Mouse (Mus musculus): ENCODE results near the gene Bach2. TPM values are rescaled to one million over a fixed set of nuclear protein-coding genes. Genes with fewer than 3 reads are reported as not detected.

The Bach2 gene
- total and polyA plus RNA-seq, 2 experiments from 2014 or later = 11.7 to 15.9 TPM

DNA sequence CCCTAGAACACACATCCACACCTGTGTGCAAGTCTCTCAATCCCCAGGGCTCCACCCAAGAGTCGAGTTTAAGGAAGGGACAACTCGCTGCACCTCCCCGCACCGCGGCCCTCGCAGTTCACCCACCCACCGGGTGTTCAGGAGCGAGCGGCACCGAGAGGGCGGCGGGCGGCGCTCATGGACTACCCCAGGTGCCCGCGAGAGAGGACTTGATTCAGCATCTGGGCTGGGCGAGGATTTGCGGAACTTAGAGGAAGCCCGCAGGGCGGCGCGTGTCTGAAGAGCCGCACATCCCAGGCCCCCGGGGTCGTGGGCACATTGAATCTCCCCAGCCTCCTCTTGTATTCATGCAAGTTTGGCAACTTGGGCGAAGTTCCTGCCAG is 1.1 kb downstream of the Bach2 start:
- Histone ChIP-seq H3K9me3 (ENCODE audit: low read length) (no peaks in the 10 kb centered on the region), H3K4me1 (ENCODE audit: insufficient read depth, low read length) (peaks cover 16% of the 10 kb centered on the region), H3K27ac (ENCODE audit: low read depth, low read length) (peak overlapping the region; percentile 85), H3K36me3 (ENCODE audit: insufficient read depth, low read length) (no peaks in the 10 kb centered on the region), H3K9ac (replicated peaks; ENCODE audit: low read length, poor library complexity, severe bottlenecking) (peak overlapping the region; percentile 76), H3K4me2 (ENCODE audit: low read depth, low read length, poor library complexity, severe bottlenecking) (peak overlapping the region; percentile 88), H3K27me3 (ENCODE audit: insufficient read depth, low read length) (no peaks in the 10 kb centered on the region), H3K4me3 (ENCODE audit: low read depth, low read length) (peak overlapping the region; percentile 72)
- peak; percentile 66 for TF ChIP-seq CTCF (IDR thresholded peaks at IDR 0.05)
- under 1% methylated on average over 26 of the region's 26 CpGs for WGBS
- ATAC-seq (ENCODE audit: low FRiP score) (peak; percentile 24), DNase-seq (ENCODE audit: low spot score) (peak; percentile 76)

DNA sequence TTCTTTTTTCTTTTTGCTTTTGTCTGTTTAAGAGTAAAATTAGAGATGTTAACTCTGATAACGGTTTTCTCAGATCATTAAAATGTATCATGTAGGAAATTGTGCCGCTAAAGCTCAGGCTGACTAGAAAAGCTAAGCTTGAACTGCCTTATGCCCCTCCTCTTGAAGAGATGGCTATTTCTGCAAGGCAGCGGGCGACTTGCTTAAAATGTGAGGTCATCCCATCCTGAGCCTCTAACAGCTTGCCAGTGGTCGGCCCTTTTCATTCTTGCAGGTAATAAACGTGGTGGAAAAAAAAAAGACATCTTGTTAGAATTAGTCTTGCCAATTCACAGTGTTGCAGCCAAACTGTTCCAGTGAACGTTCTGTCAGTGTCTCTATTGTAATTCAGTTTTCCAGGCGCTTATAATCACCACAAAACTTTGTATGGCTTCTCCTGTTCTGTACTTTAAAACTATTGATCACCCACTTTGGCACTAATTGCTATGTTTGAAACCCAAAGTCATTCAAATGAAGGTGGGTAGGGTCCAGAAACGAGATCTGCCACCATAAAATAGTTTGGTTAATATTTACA is 1.9 kb downstream of the Bach2 start:
- 0 out of 2 replicates have a peak overlapping the region, but pooled peaks have one; percentile 85 for H3K27ac ChIP-seq (ENCODE audit: low read depth, low read length)
- H3K4me2 ChIP-seq (ENCODE audit: low read depth, low read length, poor library complexity, severe bottlenecking) = peak overlapping the region; percentile 88
- H3K36me3 ChIP-seq (ENCODE audit: insufficient read depth, low read length) = no peaks in the 10 kb centered on the region
- H3K4me1 ChIP-seq (ENCODE audit: insufficient read depth, low read length) = peaks cover 16% of the 10 kb centered on the region
- DNase-seq (ENCODE audit: low spot score) (no peak), ATAC-seq (ENCODE audit: low FRiP score) (no peak)
- H3K9me3 ChIP-seq (ENCODE audit: low read length) = no peaks in the 10 kb centered on the region
- WGBS = 14% methylated on average over 9 of the region's 9 CpGs
- H3K9ac ChIP-seq (replicated peaks; ENCODE audit: low read length, poor library complexity, severe bottlenecking) = peak overlapping the region; percentile 76; the same call in 1 of the 2 replicates
- H3K4me3 ChIP-seq (ENCODE audit: low read depth, low read length) = peak overlapping the region; percentile 72
- no peaks in the 10 kb centered on the region for H3K27me3 ChIP-seq (ENCODE audit: insufficient read depth, low read length)
- TF ChIP-seq CTCF (IDR thresholded peaks at IDR 0.05) = no peak

DNA sequence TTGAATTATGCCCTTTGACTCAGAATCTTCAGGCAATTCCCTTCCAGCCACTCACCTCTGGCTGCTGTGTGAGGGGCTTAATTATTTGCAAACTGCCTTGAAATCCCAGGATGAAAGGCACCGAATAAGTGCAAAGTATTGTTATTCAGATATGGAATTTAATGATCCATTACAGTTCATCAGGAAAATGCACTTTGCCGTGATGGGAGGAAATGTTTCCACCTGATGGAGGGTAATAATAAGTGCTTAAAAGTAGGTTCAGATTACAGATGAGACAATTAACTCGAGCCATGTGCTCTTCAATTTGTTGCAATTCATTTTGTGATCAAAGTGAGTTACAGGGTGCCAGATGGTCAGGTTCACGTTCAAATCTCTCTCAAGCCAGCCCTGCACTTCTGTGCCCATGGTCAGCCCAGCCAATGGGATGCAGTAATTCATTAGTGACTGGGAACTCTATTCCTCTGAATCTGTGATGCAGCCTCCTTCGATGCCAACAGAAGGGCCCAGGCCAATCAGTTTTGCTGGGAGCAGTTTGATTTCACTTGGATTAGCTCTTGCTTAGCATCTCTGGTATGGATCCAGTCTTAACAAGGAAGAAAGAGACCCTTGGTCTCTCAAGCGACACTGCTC is 2.9 kb downstream of the Bach2 start:
- no peaks in the 10 kb centered on the region for H3K9me3 ChIP-seq (ENCODE audit: low read length)
- peaks cover 16% of the 10 kb centered on the region for H3K4me1 ChIP-seq (ENCODE audit: insufficient read depth, low read length)
- no peak overlapping the region; the same call in 1 of the 2 replicates for H3K9ac ChIP-seq (replicated peaks; ENCODE audit: low read length, poor library complexity, severe bottlenecking)
- no peak overlapping the region for H3K27ac ChIP-seq (ENCODE audit: low read depth, low read length)
- no peak for ATAC-seq (ENCODE audit: low FRiP score)
- H3K4me2 ChIP-seq (ENCODE audit: low read depth, low read length, poor library complexity, severe bottlenecking) = peak overlapping the region; percentile 88
- H3K36me3 ChIP-seq (ENCODE audit: insufficient read depth, low read length) = no peaks in the 10 kb centered on the region
- WGBS = 25% methylated on average over 6 of the region's 6 CpGs
- H3K4me3 ChIP-seq (ENCODE audit: low read depth, low read length) = peak overlapping the region; percentile 72; the same call in 1 of the 2 replicates
- TF ChIP-seq CTCF (IDR thresholded peaks at IDR 0.05) = no peak
- no peaks in the 10 kb centered on the region for H3K27me3 ChIP-seq (ENCODE audit: insufficient read depth, low read length)
- DNase-seq (ENCODE audit: low spot score) = peak; percentile 73

DNA sequence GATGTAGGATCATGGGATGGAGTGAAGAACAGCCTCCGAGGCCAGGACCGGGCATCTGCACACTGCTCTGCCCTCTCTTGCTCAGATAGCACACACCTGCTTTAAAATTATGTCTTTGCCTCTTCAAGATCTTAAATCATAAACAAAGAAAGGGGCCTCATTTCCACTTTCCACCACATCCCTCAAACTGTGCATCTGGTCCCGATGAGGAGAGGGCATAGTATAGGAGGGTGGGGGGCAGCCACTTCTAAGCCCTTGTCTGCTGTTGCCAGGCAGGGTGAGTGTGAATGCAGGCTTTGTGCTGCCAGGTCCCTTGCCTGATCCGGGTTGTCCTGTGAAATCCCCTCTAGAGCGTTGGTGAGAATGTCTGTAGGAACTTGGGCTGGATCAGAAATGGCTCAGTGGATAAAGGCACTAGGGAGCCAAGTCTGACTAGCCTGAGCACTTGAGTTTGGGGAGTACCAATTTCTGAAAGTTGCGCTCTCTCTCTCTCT is 3.6 kb downstream of the Bach2 start:
- peaks cover 16% of the 10 kb centered on the region for H3K4me1 ChIP-seq (ENCODE audit: insufficient read depth, low read length)
- no peaks in the 10 kb centered on the region for H3K9me3 ChIP-seq (ENCODE audit: low read length)
- H3K4me2 ChIP-seq (ENCODE audit: low read depth, low read length, poor library complexity, severe bottlenecking) = peak overlapping the region; percentile 88
- DNase-seq (ENCODE audit: low spot score) = no peak
- H3K27ac ChIP-seq (ENCODE audit: low read depth, low read length) = no peak overlapping the region
- no peak for ATAC-seq (ENCODE audit: low FRiP score)
- 0 out of 2 replicates have a peak overlapping the region, but pooled peaks have one; percentile 34 for H3K9ac ChIP-seq (replicated peaks; ENCODE audit: low read length, poor library complexity, severe bottlenecking)
- H3K4me3 ChIP-seq (ENCODE audit: low read depth, low read length) = no peak overlapping the region
- no peak for TF ChIP-seq CTCF (IDR thresholded peaks at IDR 0.05)
- H3K27me3 ChIP-seq (ENCODE audit: insufficient read depth, low read length) = no peaks in the 10 kb centered on the region
- H3K36me3 ChIP-seq (ENCODE audit: insufficient read depth, low read length) = no peaks in the 10 kb centered on the region
- WGBS = 31% methylated on average over 6 of the region's 6 CpGs

DNA sequence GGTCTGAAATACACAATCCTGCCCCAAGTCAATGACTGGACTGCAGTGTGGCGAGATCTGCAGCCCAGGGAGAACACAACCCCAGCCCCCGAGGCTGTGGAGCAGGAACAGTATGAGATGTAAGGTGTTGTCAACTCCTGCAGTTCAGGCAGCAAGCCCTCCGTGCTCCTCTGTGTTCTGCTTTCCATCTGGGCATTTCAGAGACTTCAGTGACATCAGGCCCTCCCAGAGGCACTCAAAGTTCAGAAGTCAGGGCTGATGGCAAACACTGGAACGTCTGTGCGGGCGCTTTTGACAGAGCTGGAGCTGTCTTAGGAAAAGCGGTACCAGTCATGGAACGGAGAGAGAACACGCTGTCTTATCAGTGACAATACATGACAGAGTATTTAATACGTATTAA is 4.9 kb downstream of the Bach2 start:
- H3K4me1 ChIP-seq (ENCODE audit: insufficient read depth, low read length) = peaks cover 16% of the 10 kb centered on the region
- no peak overlapping the region for H3K4me3 ChIP-seq (ENCODE audit: low read depth, low read length)
- no peaks in the 10 kb centered on the region for H3K27me3 ChIP-seq (ENCODE audit: insufficient read depth, low read length)
- H3K27ac ChIP-seq (ENCODE audit: low read depth, low read length) = no peak overlapping the region
- no peak overlapping the region for H3K4me2 ChIP-seq (ENCODE audit: low read depth, low read length, poor library complexity, severe bottlenecking)
- no peaks in the 10 kb centered on the region for H3K9me3 ChIP-seq (ENCODE audit: low read length)
- DNase-seq (ENCODE audit: low spot score) (no peak), ATAC-seq (ENCODE audit: low FRiP score) (no peak)
- 54% methylated on average over 10 of the region's 10 CpGs for WGBS
- no peak for TF ChIP-seq CTCF (IDR thresholded peaks at IDR 0.05)
- no peak overlapping the region for H3K9ac ChIP-seq (replicated peaks; ENCODE audit: low read length, poor library complexity, severe bottlenecking)
- H3K36me3 ChIP-seq (ENCODE audit: insufficient read depth, low read length) = no peaks in the 10 kb centered on the region

DNA sequence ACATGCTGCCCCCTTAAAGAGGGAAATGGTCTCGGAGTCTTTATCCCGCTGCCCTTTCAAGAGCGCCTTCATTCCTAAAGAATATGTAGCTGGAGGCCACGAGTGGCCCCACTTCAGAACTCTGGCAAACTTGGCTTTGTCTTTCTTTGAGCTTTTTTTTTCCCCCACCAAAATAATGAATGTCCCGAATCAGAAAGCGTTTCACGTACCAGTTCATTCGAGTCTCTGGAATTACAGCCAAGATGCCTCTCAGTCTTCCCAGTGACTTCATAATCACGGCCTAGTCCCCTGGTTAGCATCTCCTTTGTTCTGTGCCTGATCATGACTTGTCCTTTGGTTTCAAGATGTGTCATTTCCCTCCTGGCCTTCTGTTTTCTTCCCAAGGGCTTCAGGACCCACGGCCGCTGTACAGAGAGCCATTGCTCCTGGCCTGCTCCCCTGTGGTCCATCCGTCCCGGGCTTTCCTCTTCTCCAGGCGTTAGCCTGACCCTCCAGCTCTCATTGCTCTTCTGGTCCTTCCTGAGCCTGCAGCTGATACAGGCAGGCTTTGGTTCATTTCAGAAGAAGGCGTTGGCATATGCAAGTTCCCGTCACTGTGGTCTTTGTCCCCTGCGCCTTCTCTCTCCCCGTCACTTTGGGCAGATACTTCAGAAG is 5.6 kb downstream of the Bach2 start:
- WGBS = 53% methylated on average over 18 of the region's 18 CpGs

More for the DNA sequence above, 5.6 kb downstream of the Bach2 start:
- Histone ChIP-seq H3K4me1 (ENCODE audit: insufficient read depth, low read length) (peaks cover 16% of the 10 kb centered on the region), H3K9me3 (ENCODE audit: low read length) (no peaks in the 10 kb centered on the region), H3K27me3 (ENCODE audit: insufficient read depth, low read length) (no peaks in the 10 kb centered on the region), H3K27ac (ENCODE audit: low read depth, low read length) (no peak overlapping the region), H3K4me3 (ENCODE audit: low read depth, low read length) (no peak overlapping the region), H3K36me3 (ENCODE audit: insufficient read depth, low read length) (no peaks in the 10 kb centered on the region), H3K9ac (replicated peaks; ENCODE audit: low read length, poor library complexity, severe bottlenecking) (no peak overlapping the region), H3K4me2 (ENCODE audit: low read depth, low read length, poor library complexity, severe bottlenecking) (no peak overlapping the region)
- DNase-seq (ENCODE audit: low spot score) = peak; percentile 86
- TF ChIP-seq CTCF (IDR thresholded peaks at IDR 0.05) = no peak
- no peak for ATAC-seq (ENCODE audit: low FRiP score)

Measured in midbrain, postnatal 0 days (tissue).